Mouse (Mus musculus): ENCODE results near the gene Smyd4. TPM values are rescaled to one million over a fixed set of nuclear protein-coding genes. Genes with fewer than 3 reads are reported as not detected.
"Not testable (repeated sequence)": the region's sequence is repeated elsewhere in the genome, so short reads cannot be mapped to it uniquely, and the experiment has no call there.

Smyd4 gene
- total RNA-seq, 2 experiments from 2014 or later, result 6.1 to 6.6 TPM

- no peak for DNase-seq
These were observed 1.6 kb upstream of the Smyd4 start for GRCm38 (mm10) chr11:75346556-75347187.

GRCm38 (mm10) chr11:75347188-75347585, 1.0 kb upstream of the Smyd4 start:
- DNase-seq, result no peak

- DNase-seq, result no peak
These were observed 637 bp upstream of the Smyd4 start for GRCm38 (mm10) chr11:75347596-75347995.

- DNase-seq, result no peak
These were observed 643 bp downstream of the Smyd4 start for GRCm38 (mm10) chr11:75348890-75349261.

- DNase-seq, result no peak
These were observed 3.0 kb downstream of the Smyd4 start for GRCm38 (mm10) chr11:75351225-75351624.

GRCm38 (mm10) chr11:75355475-75355874, 7.2 kb downstream of the Smyd4 start:
- no peak for DNase-seq

GRCm38 (mm10) chr11:75377125-75377524, 28.9 kb downstream of the Smyd4 start:
- no peak for DNase-seq

GRCm38 (mm10) chr11:75378786-75379185, 30.6 kb downstream of the Smyd4 start:
- DNase-seq, result not testable (repeated sequence)

GRCm38 (mm10) chr11:75383529-75383928, 35.3 kb downstream of the Smyd4 start:
- DNase-seq, result not testable (repeated sequence)

GRCm38 (mm10) chr11:75395611-75396010, 47.4 kb downstream of the Smyd4 start:
- DNase-seq, result no peak

GRCm38 (mm10) chr11:75397452-75397851, 49.2 kb downstream of the Smyd4 start:
- DNase-seq, result no peak

- no peak for DNase-seq
These were observed 51.2 kb downstream of the Smyd4 start for GRCm38 (mm10) chr11:75399411-75399841.

- DNase-seq, result no peak
These were observed 51.9 kb downstream of the Smyd4 start for GRCm38 (mm10) chr11:75400099-75400498.

- DNase-seq, result no peak
These were observed 54.0 kb downstream of the Smyd4 start for GRCm38 (mm10) chr11:75402271-75402690.

GRCm38 (mm10) chr11:75403301-75404052, 55.2 kb downstream of the Smyd4 start:
- DNase-seq, result no peak

GRCm38 (mm10) chr11:75404801-75405200, 56.6 kb downstream of the Smyd4 start:
- no peak for DNase-seq

GRCm38 (mm10) chr11:75406104-75406503, 57.9 kb downstream of the Smyd4 start:
- no peak for DNase-seq

GRCm38 (mm10) chr11:75406865-75407264, 58.6 kb downstream of the Smyd4 start:
- DNase-seq, result peak; percentile 49

- no peak for DNase-seq
These were observed 61.7 kb downstream of the Smyd4 start for GRCm38 (mm10) chr11:75409679-75410575.

- DNase-seq, result no peak
These were observed 62.4 kb downstream of the Smyd4 start for GRCm38 (mm10) chr11:75410591-75410990.

- no peak for DNase-seq
These were observed 66.9 kb downstream of the Smyd4 start for GRCm38 (mm10) chr11:75415096-75415495.

GRCm38 (mm10) chr11:75415994-75416393, 67.8 kb downstream of the Smyd4 start:
- no peak for DNase-seq

GRCm38 (mm10) chr11:75420037-75420436, 71.8 kb downstream of the Smyd4 start:
- DNase-seq, result no peak

Measured in gastrocnemius, postnatal 10 days (tissue).